Mouse (Mus musculus): ENCODE data around the gene Akap4.

The Akap4 gene

DNA sequence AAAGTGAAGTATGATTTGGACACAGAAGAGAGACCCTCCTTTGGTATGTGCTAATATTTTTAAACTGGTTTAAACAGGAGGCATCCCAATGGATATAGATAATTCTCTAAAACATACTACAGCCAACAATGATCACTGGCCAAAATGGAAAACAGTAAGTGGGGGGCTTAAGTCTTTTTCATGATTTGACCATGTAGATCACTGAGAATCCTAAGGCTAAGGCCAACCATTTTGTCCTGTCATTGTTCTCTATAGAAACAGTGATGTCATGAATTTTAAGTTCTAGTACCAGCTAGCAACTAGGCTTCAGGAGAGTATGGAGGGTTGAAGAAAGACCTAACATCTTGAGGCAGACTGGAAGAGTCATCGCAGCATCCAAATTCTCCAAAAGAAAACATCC, at the start of gene Akap4:
Akap4 (plus strand) TSS at position 301 of the 400 bp plus-strand sequence.
- DNase-seq (ENCODE audit: low spot score in 2 of 2) = no peak

DNA sequence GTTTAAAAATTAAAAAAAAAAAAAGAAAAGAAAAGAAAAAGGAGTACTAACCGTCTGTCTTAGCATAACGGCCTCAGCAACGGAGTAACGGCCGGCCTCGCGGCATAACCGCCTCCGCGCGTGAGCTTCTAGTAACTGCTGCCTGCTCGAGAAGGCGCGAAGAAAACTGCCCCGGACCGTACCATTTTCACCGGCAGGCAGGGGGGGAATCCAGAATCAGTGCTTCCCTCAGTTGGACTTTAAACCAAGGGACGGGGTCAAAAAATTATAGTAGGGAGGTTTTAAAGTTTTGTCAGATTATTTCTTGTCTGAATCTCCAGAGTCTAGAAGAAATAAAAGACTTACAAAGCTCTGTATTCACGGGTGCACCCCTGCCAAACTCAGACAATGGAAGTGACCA, 25.8 kb upstream of the Akap4 start, which contains the start of gene Ccnb3:
Ccnb3 (minus strand) TSS at position 101 of the 400 bp plus-strand sequence.
- DNase-seq (ENCODE audit: low spot score in 2 of 2) = no peak

DNA sequence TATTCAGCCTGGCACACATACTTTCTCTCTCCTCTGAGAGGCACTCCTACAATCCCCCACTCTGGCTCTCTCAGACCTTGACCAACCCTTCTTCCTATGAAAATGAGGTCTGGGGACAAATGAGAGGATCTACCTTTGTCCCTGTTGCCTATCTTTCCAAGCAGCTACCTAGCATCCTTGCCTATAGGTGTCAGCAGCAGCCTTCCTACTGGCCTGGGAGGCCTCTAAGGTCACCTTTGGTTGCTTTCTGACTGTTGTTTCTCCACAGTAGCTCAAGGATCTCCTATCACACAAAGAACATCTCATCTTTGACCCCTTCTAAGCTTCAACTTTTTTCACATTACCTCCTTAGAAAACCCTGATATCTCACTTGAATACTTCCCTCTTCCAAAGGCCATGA, 10.3 kb upstream of the Akap4 start:
- no peak for DNase-seq (ENCODE audit: low spot score in 2 of 2)

DNA sequence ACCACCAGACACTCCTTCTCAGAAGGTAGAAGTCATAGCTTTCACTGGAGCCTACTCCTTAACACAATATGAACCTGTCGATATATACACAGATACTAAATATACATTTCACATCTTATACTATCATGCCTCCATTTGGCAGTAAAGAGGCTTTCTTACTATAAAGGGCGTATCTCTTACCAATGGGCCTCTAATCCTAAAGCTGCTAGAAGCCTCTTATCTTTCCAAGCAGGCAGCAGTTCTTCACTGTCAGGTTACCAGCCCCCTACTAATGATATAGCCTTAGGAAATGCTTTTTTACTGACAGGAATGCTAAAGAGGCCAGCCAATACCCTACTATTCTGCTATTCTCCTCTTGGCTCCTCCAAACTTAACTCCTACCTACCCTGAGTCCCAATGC, 9.7 kb upstream of the Akap4 start:
- DNase-seq (ENCODE audit: low spot score in 2 of 2) = no peak

DNA sequence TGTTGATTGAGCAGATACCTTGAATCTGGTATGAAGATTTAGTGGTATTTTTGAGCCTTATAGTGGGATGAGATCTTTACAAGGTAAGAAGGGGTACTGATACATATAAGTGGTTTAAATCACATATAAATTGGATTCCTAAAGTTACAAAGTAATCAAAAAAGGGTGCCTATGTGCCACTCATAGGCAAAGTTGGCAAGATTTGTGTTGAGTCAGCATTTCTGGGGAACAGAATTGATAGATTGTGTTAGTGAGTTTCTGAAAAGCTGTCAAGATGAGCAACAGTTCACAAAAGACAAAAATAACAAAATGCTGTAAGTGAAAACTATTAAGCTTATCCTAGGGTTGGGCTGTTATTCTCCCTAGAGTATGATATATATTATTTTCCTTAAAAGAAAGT, 3.2 kb upstream of the Akap4 start:
- DNase-seq (ENCODE audit: low spot score in 2 of 2) = no peak

DNA sequence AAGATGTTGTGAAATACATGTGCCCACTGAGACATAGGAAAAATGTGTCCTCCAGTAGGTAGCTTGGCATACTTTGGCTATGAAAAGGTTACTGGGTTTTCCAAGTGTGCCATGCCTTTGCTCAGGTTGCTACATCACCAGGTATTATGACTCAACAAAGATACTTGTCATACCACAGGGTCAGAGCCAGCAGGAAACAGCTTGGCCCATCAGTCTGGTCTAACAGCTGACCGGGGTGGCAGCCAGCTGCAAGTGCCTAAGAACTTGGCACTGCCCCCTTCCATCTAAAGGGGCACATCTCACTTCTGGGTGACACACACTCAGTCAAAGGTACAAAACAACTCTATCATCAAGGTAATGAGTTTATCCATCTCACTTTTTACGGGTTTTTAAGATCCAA, 683 bp downstream of the Akap4 start:
- no peak for DNase-seq (ENCODE audit: low spot score in 2 of 2)

DNA sequence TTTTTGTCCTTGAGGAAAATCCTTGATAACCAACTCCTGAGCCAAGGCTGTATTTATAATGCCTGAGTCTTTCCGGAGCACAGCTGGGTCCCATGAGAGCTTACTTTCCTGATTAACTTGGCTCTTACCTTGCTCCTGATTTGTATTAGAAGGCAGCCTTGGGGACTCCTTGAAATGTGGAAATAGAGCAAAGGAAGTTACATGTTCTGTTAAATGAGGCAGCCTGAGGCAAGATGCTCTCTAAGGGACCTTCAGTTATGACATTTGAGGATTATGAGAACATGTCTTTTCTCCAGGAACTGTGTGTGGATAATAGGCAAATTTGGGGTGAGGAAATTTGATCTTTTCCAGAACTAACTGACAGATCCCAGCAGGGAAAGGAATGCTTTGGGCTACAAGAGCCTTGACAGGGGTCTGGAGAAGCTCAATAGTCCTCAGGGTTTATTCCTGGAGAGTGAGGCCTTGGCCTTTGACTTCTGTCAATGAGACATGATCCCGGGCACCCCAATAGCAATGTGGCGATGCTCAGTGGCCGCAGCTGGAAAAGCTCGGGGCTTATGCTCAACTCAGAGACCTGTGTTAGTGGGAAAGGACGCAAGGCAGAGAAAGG, 12.6 kb downstream of the Akap4 start:
- DNase-seq (ENCODE audit: low spot score in 2 of 2) = no peak

DNA sequence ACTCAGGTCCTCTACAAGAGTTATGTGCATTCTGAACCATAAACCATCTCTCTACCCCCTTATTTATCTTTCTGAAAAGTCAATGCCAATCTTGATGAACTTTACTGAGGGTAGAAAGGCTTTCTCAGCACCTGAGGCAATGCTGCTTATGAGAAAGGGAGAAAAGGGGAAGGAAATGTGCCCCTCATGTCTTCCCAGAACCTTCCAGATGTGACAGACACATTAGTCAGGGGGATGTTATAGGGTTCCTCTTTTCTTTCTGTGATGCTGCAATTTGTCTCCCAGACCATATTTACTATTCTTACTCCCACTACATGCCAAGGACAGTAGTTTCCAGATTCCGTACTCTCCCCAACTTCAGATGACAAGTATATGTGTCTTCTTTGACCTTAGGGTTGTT, 18.6 kb downstream of the Akap4 start:
- DNase-seq (ENCODE audit: low spot score in 2 of 2) = no peak

DNA sequence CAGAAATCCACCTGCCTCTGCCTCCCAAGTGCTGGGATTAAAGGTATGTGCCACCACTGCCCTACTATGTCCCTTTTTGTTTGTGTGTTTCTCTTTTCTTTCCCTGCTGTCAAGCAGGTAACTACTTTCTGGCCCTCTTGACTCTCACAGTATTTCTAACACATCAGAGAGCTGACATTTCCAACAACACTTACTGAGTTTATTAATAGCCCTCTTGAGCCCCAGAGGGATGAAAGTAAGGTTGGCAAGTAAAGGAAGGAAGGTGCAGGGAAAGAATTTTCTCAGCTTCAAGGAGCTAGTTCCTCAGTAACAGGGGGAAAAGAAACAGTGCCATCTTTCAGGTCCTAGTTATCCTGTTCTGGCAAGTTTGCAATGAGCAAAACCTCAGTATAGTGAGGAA, 23.0 kb downstream of the Akap4 start:
- DNase-seq (ENCODE audit: low spot score in 2 of 2) = no peak

DNA sequence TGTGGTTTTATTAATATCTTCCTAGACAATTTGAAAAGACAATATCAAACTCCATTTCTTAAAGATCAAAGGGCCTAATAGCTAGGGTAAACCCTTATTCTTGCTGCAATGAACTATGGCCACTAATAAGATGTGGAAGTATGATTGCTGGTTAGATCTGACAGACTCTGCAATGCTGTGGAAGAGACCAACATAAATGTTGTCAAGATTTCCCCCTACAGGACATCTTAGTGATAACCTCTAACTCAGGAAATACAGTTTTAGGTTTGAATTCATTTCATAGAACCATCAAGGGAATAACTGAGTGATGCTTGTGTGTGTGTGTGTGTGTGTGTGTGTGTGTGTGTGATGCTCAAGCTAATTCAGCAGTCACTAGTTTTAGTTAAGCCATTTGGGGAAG, 35.0 kb downstream of the Akap4 start:
- no peak for DNase-seq (ENCODE audit: low spot score in 2 of 2)

DNA sequence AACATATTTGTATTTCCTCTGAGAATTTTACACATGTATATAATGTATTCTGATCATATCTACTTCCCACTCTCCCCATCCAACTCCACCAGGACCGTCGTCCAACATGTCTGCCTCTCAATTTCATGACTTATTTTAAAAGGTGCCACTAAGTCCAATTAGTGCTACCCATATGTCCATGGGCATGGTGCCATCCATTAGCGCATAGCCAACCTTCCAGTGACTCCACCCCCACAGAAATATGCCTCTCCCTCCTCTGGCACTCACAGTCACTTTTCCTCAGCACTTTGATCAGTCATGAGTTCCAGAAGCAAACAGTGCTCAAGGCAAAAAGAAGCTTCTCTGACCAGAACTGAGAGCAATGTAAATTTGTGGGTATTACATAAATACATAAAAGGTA, 47.6 kb downstream of the Akap4 start:
- DNase-seq (ENCODE audit: low spot score in 2 of 2) = no peak

DNA sequence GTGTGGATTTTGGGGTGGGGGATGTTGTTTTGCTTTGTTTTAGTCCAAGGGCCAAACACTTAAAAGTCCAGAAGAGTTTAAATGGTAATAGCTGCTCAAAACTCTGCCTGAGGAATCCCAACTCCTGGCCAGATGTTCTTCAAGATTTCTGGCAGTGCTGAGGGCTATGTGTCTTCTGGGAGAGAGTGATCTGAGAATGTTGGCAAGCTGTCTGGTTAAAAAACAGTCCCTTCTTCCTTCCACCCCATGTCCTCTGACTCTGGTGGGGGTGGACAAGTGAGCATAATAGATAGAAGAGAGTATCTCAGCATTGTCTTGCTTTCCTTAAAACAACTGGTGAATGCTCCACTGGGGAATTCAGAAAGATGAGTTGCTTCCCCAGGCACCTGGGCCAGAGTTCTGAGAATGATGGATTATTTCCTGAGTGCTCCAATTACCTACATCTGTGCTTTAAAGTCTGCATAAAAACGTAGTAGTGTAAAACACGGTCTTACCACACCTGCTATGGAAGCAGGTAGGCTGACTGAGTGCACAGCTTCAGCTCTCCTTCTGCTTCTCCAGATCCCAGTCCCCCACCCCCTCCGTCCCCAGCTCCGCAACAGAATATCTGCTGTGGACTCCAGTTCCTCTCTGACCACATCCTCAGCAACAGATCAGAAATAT, 54.4 kb downstream of the Akap4 start:
- DNase-seq (ENCODE audit: low spot score in 2 of 2) = no peak

Data from frontal cortex, postnatal 10 days (tissue).